Mouse (Mus musculus) myocyte (in vitro differentiated cells): Measurements from ENCODE around the gene Susd3. TPM values are rescaled to one million over a fixed set of nuclear protein-coding genes. Genes with fewer than 3 reads are reported as not detected.

Experiments
- H3K27me3 ChIP-seq: one replicate; pipeline ENCODE4 v1.6.1; 2011; ENCODE audit not compliant: control insufficient read depth, insufficient read depth, insufficient read length
- H3K36me3 ChIP-seq: one replicate; pipeline ENCODE4 v1.6.1; 2011; ENCODE audit not compliant: control insufficient read depth, insufficient read depth
- H3K4me2 ChIP-seq: one replicate; pipeline ENCODE4 v1.6.1; 2011; ENCODE audit warnings: low read depth, control low read depth
- H3K4me3 ChIP-seq: one replicate; pipeline ENCODE4 v1.5.1; 2011; ENCODE audit warnings: mild to moderate bottlenecking, control low read depth, moderate library complexity
- H3K79me2 ChIP-seq: one replicate; pipeline ENCODE4 v1.6.1; 2011; ENCODE audit not compliant: control insufficient read depth, insufficient read depth
- H3ac ChIP-seq: one replicate; pipeline ENCODE4 v1.6.1; 2011; ENCODE audit not compliant: control insufficient read depth, insufficient read length
- CEBPB ChIP-seq: IDR thresholded peaks from 2 replicates; pipeline ENCODE4 v1.6.1; 2011; ENCODE audit warnings: mild to moderate bottlenecking, moderate library complexity; ENCODE audit not compliant: poor library complexity, insufficient read depth, severe bottlenecking
- E2F4 ChIP-seq: IDR thresholded peaks from one replicate; pipeline ENCODE4 v1.6.1; 2011; ENCODE audit warnings: mild to moderate bottlenecking, control low read depth, moderate library complexity; ENCODE audit not compliant: insufficient read depth
- MAX ChIP-seq: IDR thresholded peaks from one replicate; pipeline ENCODE4 v1.6.1; 2011; ENCODE audit warnings: low read depth, mild to moderate bottlenecking, control low read depth
- MYOD1 ChIP-seq, 3 experiments: IDR thresholded peaks; one replicate each; pipeline ENCODE4 v1.6.1; 2011; ENCODE audit warnings: control low read depth in 2 of 3, low read depth in 2 of 3, mild to moderate bottlenecking in 2 of 3, moderate library complexity in 1 of 3; ENCODE audit not compliant: insufficient read length in 2 of 3, control insufficient read depth in 1 of 3
- MYOG ChIP-seq, 3 experiments: IDR thresholded peaks; one replicate each; pipeline ENCODE4 v1.6.1; 2011; ENCODE audit warnings: control low read depth in 2 of 3, low read depth in 2 of 3, mild to moderate bottlenecking in 2 of 3; ENCODE audit not compliant: insufficient read length in 2 of 3, control insufficient read depth in 1 of 3, insufficient read depth in 1 of 3
- POLR2A ChIP-seq: IDR thresholded peaks from one replicate; pipeline ENCODE4 v1.6.1; 2011; ENCODE audit warnings: low read depth, mild to moderate bottlenecking, control low read depth, moderate library complexity; ENCODE audit not compliant: insufficient read length
- POLR2AphosphoS2 ChIP-seq: IDR thresholded peaks from one replicate; pipeline ENCODE4 v1.6.1; 2011; ENCODE audit warnings: low read depth, control low read depth; ENCODE audit not compliant: insufficient read length
- REST ChIP-seq: IDR thresholded peaks from one replicate; pipeline ENCODE4 v1.6.1; 2011; ENCODE audit warnings: mild to moderate bottlenecking, control low read depth, moderate library complexity; ENCODE audit not compliant: insufficient read depth, insufficient read length
- SRF ChIP-seq: IDR thresholded peaks from one replicate; pipeline ENCODE4 v1.6.1; 2011; ENCODE audit warnings: low read depth; ENCODE audit not compliant: control insufficient read depth, insufficient read length
- TCF12 ChIP-seq: IDR thresholded peaks from one replicate; pipeline ENCODE4 v1.6.1; 2011; ENCODE audit warnings: mild to moderate bottlenecking, control low read depth; ENCODE audit not compliant: poor library complexity, insufficient read depth, severe bottlenecking
- TCF3 ChIP-seq: IDR thresholded peaks from one replicate; pipeline ENCODE4 v1.6.1; 2011; ENCODE audit warnings: low read depth, control low read depth; ENCODE audit not compliant: insufficient read length
- USF1 ChIP-seq: IDR thresholded peaks from one replicate; pipeline ENCODE4 v1.6.1; 2011; ENCODE audit warnings: low read depth, mild to moderate bottlenecking, control low read depth, moderate library complexity
- polyA plus RNA-seq: library from polyadenylated mRNA; unstranded; fragments of >200 nt; fragmentation: generic; extraction: Trizol; gene quantifications from one replicate; pipeline ENCODE4 v1.2.1, GENCODE M21; 2012; ENCODE audit warnings: missing spikeins

Gene Susd3
- polyA plus RNA-seq, 1 experiment: 2.2 TPM

DNA sequence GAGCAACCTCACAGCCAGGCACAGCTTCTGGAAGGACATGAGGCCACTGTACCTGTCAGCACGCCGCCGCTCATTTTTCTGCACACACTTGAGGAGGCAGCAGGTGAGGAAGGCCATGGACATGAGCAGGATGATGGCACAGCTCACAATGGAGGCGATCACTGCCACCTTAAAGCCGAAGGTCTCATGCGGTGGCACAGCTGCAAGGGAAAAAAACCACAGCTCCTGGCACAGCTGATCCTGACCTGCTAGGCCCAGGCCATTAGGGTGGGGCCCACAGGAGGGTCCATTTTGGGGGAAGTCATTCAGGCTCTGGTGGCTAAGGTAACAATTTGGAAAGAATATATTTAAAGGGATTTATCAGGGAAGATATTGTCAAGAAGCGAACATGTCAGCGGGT, 9.8 kb downstream of the Susd3 start:
- Histone ChIP-seq H3K36me3 (no peaks in the 10 kb centered on the region), H3K4me3 (no peak overlapping the region), H3K79me2 (no peaks in the 10 kb centered on the region), H3K27me3 (no peaks in the 10 kb centered on the region), H3ac (no peak overlapping the region), H3K4me2 (no peak overlapping the region)
- peak in 1 of 3 experiments; percentile 59 for TF ChIP-seq MYOG (IDR thresholded peaks at IDR 0.05; ENCODE audit: control insufficient read depth in 1 of 3, insufficient read depth in 1 of 3, insufficient read length in 2 of 3, low read depth in 2 of 3)
- TF ChIP-seq TCF12: no peak
- TF ChIP-seq USF1: no peak
- no peak for TF ChIP-seq E2F4
- no peak for TF ChIP-seq POLR2A
- TF ChIP-seq MYOD1 (IDR thresholded peaks at IDR 0.05; ENCODE audit: control insufficient read depth in 1 of 3, insufficient read length in 2 of 3, low read depth in 2 of 3): peak in 2 of 3 experiments; percentile 41 to 43
- no peak for TF ChIP-seq CEBPB

DNA sequence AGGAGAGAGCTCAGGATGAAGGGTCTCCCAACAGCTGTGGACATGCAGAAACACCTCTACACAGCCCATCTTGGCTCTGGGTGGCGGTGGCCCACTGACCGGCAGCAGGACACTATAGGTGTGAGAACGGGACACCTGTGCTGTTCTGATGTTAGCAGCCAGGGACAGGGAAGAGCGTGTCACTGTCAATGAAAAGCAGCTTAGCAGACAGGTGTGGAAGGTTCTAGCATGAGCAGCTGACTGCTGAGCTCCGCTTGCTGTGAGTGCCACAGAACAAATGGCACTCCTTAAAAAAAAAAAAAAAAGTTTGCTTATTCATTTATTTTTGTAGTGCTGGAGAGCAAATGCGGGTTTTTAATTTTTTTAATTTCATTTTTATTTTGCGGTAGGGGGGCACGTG, 10.9 kb downstream of the Susd3 start:
- Histone ChIP-seq H3K4me2 (no peak overlapping the region), H3K4me3 (no peak overlapping the region), H3K36me3 (no peaks in the 10 kb centered on the region), H3K79me2 (no peaks in the 10 kb centered on the region), H3ac (no peak overlapping the region), H3K27me3 (no peaks in the 10 kb centered on the region)
- TF ChIP-seq MYOD1 (IDR thresholded peaks at IDR 0.05; ENCODE audit: control insufficient read depth in 1 of 3, insufficient read length in 2 of 3, low read depth in 2 of 3): peak in 2 of 3 experiments; percentile 45 to 61
- TF ChIP-seq TCF3: no peak
- TF ChIP-seq MYOG (IDR thresholded peaks at IDR 0.05; ENCODE audit: control insufficient read depth in 1 of 3, insufficient read depth in 1 of 3, insufficient read length in 2 of 3, low read depth in 2 of 3): peak in 1 of 3 experiments; percentile 81

DNA sequence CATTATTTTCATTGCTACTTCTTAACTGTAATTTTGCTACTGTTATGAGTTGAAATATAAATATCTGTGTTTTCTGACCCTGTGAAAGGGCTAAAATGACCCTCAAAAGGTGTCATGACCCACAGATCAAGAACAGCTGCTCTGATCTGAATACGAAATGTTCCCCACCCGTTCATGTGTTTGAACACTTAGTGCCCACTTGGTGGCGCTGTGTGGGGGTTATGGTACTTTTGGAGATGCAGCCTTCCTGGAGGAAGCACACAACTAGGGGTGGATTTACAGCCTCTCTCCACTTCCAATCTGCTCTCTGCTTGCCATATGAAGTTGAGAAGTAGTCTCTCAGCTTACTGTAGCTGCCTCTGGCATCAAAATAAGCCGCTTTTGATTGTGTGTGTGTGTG, 13.8 kb downstream of the Susd3 start:
- Histone ChIP-seq H3ac (no peak overlapping the region), H3K4me3 (no peak overlapping the region), H3K79me2 (no peaks in the 10 kb centered on the region), H3K4me2 (no peak overlapping the region), H3K36me3 (no peaks in the 10 kb centered on the region), H3K27me3 (no peaks in the 10 kb centered on the region)
- TF ChIP-seq POLR2A: no peak

DNA sequence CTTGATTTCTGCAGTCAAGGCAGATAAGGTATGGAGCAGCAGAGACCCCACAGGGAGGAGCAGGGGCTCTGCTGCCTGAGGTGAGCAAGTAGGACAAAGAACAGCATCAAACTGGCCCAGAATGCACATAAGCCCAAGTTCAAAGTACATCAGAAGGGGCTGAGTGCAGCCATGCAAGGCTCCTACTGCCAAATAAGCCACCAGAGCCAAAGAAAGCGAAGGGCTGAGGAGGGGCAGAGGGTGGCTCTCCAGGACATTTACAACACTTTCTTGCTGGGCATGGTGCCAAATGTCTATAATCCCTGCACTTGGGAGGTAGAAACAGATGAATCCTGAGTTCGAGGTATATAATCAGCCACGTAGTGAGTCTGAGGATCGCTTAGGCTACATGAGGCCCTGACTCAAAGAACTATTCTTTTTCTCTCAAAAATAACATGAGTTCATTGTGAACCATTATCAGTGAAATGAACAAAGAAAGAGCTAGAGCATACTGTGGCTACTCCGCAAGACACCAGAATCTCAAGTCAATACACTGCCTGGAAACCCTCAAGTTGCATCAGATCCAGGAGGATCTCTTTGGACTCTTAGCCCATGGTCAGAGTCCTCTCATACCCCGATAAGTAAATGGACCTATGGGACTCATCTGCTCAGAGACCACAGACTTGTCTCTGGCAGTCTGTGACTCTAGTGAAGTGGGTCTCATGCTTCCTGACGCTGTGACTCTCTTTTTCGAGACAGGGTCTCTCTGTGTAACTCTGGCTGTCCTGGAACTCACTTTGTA, 14.5 kb downstream of the Susd3 start:
- Histone ChIP-seq H3K36me3 (no peaks in the 10 kb centered on the region), H3K27me3 (no peaks in the 10 kb centered on the region), H3K4me3 (no peak overlapping the region), H3K79me2 (no peaks in the 10 kb centered on the region), H3ac (no peak overlapping the region), H3K4me2 (no peak overlapping the region)
- TF ChIP-seq POLR2A: no peak
- no peak for TF ChIP-seq CEBPB
- TF ChIP-seq TCF12: no peak
- TF ChIP-seq MYOD1 (IDR thresholded peaks at IDR 0.05; ENCODE audit: control insufficient read depth in 1 of 3, insufficient read length in 2 of 3, low read depth in 2 of 3): no peak
- no peak for TF ChIP-seq REST
- no peak for TF ChIP-seq USF1
- TF ChIP-seq POLR2AphosphoS2: no peak
- TF ChIP-seq MAX: no peak
- no peak for TF ChIP-seq TCF3
- no peak for TF ChIP-seq E2F4
- TF ChIP-seq SRF: no peak
- TF ChIP-seq MYOG (IDR thresholded peaks at IDR 0.05; ENCODE audit: control insufficient read depth in 1 of 3, insufficient read depth in 1 of 3, insufficient read length in 2 of 3, low read depth in 2 of 3): no peak

DNA sequence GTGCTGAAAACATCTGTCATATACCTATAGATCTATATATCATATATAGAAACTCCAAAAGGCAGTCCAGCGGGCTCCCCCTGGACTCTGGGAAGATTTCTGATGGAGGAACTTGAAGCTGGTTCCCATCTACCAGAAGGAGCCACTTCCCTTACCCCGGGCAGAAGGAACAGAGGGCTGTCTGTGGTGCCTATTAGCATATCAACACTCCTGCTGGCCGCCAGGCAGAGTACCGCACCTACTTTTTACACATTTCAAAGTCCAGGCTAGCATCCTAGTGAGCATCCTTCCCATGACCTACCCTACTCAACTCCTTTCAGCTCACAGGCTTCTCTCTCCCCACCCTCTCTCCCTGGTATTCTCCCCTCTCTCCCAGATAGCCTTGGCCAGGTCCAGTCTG, 22.9 kb downstream of the Susd3 start:
- no peaks in the 10 kb centered on the region for H3K79me2 ChIP-seq
- TF ChIP-seq MAX (no peak), POLR2A (no peak), REST (no peak), SRF (no peak)
- no peak overlapping the region for H3ac ChIP-seq
- no peak overlapping the region for H3K4me3 ChIP-seq
- H3K27me3 ChIP-seq: no peaks in the 10 kb centered on the region
- no peaks in the 10 kb centered on the region for H3K36me3 ChIP-seq
- no peak overlapping the region for H3K4me2 ChIP-seq
